Mouse (Mus musculus) kidney, adult 2 months (tissue): ENCODE measurements around the gene Triap1. TPM values are rescaled to one million over a fixed set of nuclear protein-coding genes. Genes with fewer than 3 reads are reported as not detected.

Source experiments
- DNase-seq: peaks from one replicate; pipeline ENCODE4 v3.0.0; 2021
- H3K27ac ChIP-seq: fragments of 200-500 bp; 2 replicates; pipeline ENCODE4 v1.5.1; 2012; ENCODE audit warnings: low read depth, low read length, control low read depth, inconsistent platforms; ENCODE audit not compliant: insufficient read depth
- H3K27me3 ChIP-seq: fragments of 200-500 bp; replicated peaks from 2 replicates; pipeline ENCODE4 v1.6.1; 2012; ENCODE audit warnings: mild to moderate bottlenecking, moderate library complexity, low read length, inconsistent platforms; ENCODE audit not compliant: control insufficient read depth, insufficient read depth
- H3K36me3 ChIP-seq: fragments of 200-500 bp; 2 replicates; pipeline ENCODE4 v1.6.1; 2012; ENCODE audit warnings: mild to moderate bottlenecking, moderate library complexity, low read length, inconsistent platforms; ENCODE audit not compliant: control insufficient read depth, insufficient read depth
- H3K4me1 ChIP-seq: fragments of 200-500 bp; 2 replicates; pipeline ENCODE4 v1.6.1; 2011; ENCODE audit warnings: low read length; ENCODE audit not compliant: control insufficient read depth, insufficient read depth
- H3K4me3 ChIP-seq: fragments of 200-500 bp; 2 replicates; pipeline ENCODE4 v1.5.1; 2011; ENCODE audit warnings: mild to moderate bottlenecking, low read depth, low read length, control low read depth; ENCODE audit not compliant: insufficient read depth
- CTCF ChIP-seq: fragments of 200-500 bp; conservative IDR thresholded peaks from 2 replicates; pipeline ENCODE4 v1.5.1; 2011; ENCODE audit warnings: low read depth, mild to moderate bottlenecking, control low read depth, low read length, moderate library complexity, mixed read lengths; ENCODE audit not compliant: insufficient read depth, insufficient read length
- POLR2A ChIP-seq: fragments of 200-500 bp; IDR thresholded peaks from one replicate; pipeline ENCODE4 v1.6.1; 2011; ENCODE audit warnings: low read depth, low read length, control low read depth
- WGBS: fragments of 180-500 bp; shearing (Covaris S2); methylation state at CpG from one replicate; pipeline ENCODE4 v1.1.7; 2018; 5-methylcytosine and 5-hydroxymethylcytosine counted together
- polyA plus RNA-seq: library from polyadenylated mRNA; depleted of rRNA; stranded (reverse); fragments of >200 nt; gene quantifications from 2 replicates; pipeline ENCODE4 v1.2.3, GENCODE M21; 2012

Triap1 gene
- polyA plus RNA-seq, 1 experiment: 20.1 TPM

DNA sequence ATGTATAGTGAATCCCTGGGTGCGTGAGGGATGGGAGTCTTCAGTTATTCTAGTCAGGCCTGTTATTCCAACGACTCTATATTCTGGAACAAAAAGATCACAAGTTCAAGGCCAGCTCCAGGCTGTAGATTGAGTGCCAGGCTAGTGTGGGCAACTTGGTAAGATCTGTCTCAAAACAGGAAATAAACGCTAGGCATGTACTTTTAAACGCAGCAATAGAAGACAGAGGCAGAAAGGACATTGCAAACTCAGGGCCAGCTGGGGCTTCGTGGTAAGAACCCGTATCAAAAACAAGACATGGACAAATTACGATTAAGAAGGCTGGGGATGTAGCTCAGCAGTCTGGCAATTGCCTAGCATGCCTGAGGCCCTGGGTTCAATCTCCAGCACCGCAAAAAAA, 18.4 kb downstream of the Triap1 start:
- no peak overlapping the region for H3K27ac ChIP-seq
- 86% methylated on average over 8 of the region's 8 CpGs for WGBS

DNA sequence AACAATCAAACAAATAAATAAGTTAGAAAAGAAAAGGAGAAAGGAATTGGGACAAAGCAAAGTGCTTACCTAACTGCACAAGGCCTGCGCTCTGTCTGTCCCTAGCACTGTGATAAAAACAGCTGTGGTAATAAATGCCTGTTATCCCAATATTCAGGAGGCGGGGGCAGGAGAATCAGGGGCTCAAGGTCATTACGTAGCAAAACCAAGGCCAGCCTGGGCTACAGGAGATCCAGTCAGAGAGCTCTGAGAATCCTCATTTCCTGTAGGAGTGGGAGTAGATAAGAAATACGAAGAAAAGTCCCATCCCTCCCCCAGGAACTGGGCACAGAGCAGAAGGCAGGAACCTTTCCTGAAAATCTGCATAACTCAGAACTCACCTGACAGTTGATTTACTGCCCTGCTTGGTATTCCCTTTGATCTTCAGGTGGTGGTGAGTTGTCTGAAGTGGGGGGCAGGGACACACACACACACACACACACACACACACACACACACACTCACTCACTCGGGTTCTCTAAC, 18.9 kb downstream of the Triap1 start:
- WGBS: 71% methylated on average over 5 of the region's 5 CpGs
- H3K36me3 ChIP-seq: no peaks in the 10 kb centered on the region
- H3K27me3 ChIP-seq: no peaks in the 10 kb centered on the region
- no peak for DNase-seq
- no peak for TF ChIP-seq POLR2A
- TF ChIP-seq CTCF: no peak
- no peak overlapping the region for H3K27ac ChIP-seq
- no peaks in the 10 kb centered on the region for H3K4me1 ChIP-seq
- H3K4me3 ChIP-seq: no peak overlapping the region

More for the DNA sequence above, 18.4 kb downstream of the Triap1 start:
- H3K4me1 ChIP-seq: no peaks in the 10 kb centered on the region
- no peaks in the 10 kb centered on the region for H3K27me3 ChIP-seq
- H3K4me3 ChIP-seq: no peak overlapping the region
- TF ChIP-seq POLR2A (no peak), CTCF (no peak)
- no peaks in the 10 kb centered on the region for H3K36me3 ChIP-seq
- DNase-seq: no peak

- 47% methylated on average over 7 of the region's 7 CpGs for WGBS
- TF ChIP-seq CTCF: no peak
- TF ChIP-seq POLR2A: no peak
- no peaks in the 10 kb centered on the region for H3K4me1 ChIP-seq
- no peak overlapping the region for H3K4me3 ChIP-seq
- DNase-seq: no peak
- H3K27ac ChIP-seq: no peak overlapping the region
- H3K27me3 ChIP-seq: no peaks in the 10 kb centered on the region
- no peaks in the 10 kb centered on the region for H3K36me3 ChIP-seq
These were observed 21.2 kb downstream of the Triap1 start for GRCm38 (mm10) chr5:115362216-115362615.

DNA sequence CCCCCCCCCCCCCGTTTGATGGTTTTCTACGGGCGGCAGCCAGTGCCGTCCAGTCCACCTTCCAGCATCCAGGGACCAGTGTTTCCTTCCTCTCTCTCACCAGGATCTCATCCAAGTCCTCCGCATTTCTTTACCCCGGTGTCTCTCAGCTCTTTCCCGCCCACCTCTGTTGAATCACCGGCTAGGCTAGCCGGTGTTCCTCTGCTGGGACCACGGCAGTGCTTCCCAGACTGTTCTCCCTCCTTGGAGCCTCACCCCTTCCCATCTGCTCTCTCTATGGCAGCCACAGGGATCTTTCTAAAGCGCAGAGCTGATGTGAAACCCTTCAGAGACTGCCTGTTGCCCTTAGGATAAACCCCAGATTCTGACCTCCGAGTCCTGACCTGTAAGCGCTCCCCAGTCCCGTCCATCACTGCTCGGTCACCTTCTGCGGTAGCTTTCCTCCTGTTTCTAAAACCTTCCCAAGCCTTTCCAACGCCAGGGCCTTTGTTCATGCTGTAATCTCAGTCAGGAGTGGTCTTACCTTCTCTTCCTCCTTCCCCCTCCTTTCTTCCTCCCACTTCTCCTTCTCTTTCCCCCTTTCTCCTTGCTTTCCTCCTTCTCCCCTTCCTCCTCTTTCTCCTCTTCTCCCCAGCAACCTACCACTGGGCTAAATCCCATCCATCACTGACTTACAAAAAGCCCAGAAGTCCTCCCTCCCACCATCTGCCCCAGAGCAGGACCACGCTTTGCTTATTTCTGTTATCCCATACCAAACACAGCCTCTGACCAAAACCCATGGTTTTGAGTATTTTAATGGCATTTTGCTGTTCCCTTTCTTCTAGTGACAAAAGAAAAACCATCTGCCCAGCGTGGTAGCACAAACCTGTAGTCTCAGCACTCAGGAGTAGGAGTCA, 22.0 kb downstream of the Triap1 start:
- no peaks in the 10 kb centered on the region for H3K36me3 ChIP-seq
- WGBS: 31% methylated on average over 19 of the region's 19 CpGs

DNA sequence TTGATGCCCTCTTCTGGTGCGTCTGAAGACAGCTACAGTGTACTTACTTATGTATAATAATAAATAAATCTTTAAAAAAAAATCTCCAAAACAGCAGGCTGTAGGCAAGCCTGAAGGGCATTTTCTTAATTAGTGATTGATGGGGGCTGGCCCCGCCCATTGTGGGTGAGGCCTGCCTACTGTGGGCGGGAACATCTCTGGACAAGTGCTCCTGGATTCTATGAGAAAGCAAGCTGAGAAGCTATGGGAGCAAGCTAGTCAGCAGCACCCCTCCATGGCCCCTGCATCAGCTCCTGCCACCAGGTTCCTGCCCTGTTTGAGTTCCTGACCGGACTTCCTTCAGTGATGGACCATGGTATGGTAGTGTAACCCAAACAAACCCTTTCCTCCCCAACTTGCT, 23.8 kb downstream of the Triap1 start:
- Histone ChIP-seq H3K4me3 (no peak overlapping the region), H3K4me1 (no peaks in the 10 kb centered on the region), H3K27ac (no peak overlapping the region), H3K27me3 (no peaks in the 10 kb centered on the region), H3K36me3 (no peaks in the 10 kb centered on the region)
- no peak for DNase-seq
- 83% methylated on average over 4 of the region's 4 CpGs for WGBS
- TF ChIP-seq POLR2A (no peak), CTCF (no peak)

More for the DNA sequence above, 22.0 kb downstream of the Triap1 start:
- no peaks in the 10 kb centered on the region for H3K4me1 ChIP-seq
- no peak overlapping the region for H3K27ac ChIP-seq
- H3K4me3 ChIP-seq: no peak overlapping the region
- no peaks in the 10 kb centered on the region for H3K27me3 ChIP-seq
- no peak for DNase-seq
- TF ChIP-seq POLR2A: no peak
- TF ChIP-seq CTCF: no peak

GRCm38 (mm10) chr5:115371736-115372135, 30.7 kb downstream of the Triap1 start:
- Histone ChIP-seq H3K4me3 (no peak overlapping the region), H3K27me3 (no peaks in the 10 kb centered on the region), H3K36me3 (no peaks in the 10 kb centered on the region), H3K27ac (no peak overlapping the region), H3K4me1 (no peaks in the 10 kb centered on the region)
- no peak for TF ChIP-seq CTCF
- TF ChIP-seq POLR2A: no peak
- WGBS: 36% methylated on average over 9 of the region's 9 CpGs
- no peak for DNase-seq

GRCm38 (mm10) chr5:115373441-115374203, 32.6 kb downstream of the Triap1 start:
- Histone ChIP-seq H3K4me1 (no peaks in the 10 kb centered on the region), H3K27me3 (no peaks in the 10 kb centered on the region), H3K36me3 (no peaks in the 10 kb centered on the region), H3K27ac (no peak overlapping the region), H3K4me3 (no peak overlapping the region)
- 26% methylated on average over 26 of the region's 26 CpGs for WGBS
- no peak for DNase-seq
- TF ChIP-seq POLR2A: no peak
- no peak for TF ChIP-seq CTCF
